Mouse (Mus musculus): ENCODE measurements at regions not wholly inside any gene's neighbourhood (a gene's known extent, or its start where the extent isn't known, plus 50 kb on each side); places are given as distances from the start of the nearest gene placed in this dataset.
A peak's percentile ranks its signal among the peaks of the same experiment; 100 is the strongest.

GRCm38 (mm10) chr13:28697796-28698678 lies 255.5 kb downstream of the Sox4 start:
- peak; percentile 31 for DNase-seq (ENCODE audit: low spot score)

- DNase-seq (ENCODE audit: low spot score): peak; percentile 14
These were observed 260.4 kb downstream of the Sox4 start for GRCm38 (mm10) chr13:28693078-28693477.

GRCm38 (mm10) chr13:28692587-28692986 lies 260.9 kb downstream of the Sox4 start:
- DNase-seq (ENCODE audit: low spot score): peak; percentile 12

GRCm38 (mm10) chr13:28690511-28691160 lies 262.9 kb downstream of the Sox4 start:
- peak; percentile 23 for DNase-seq (ENCODE audit: low spot score)

- peak; percentile 8 for DNase-seq (ENCODE audit: low spot score)
These were observed 265.7 kb downstream of the Sox4 start for GRCm38 (mm10) chr13:28687838-28688237.

GRCm38 (mm10) chr13:28684311-28684710 lies 269.2 kb downstream of the Sox4 start:
- no peak for DNase-seq (ENCODE audit: low spot score)

GRCm38 (mm10) chr13:28680266-28680665 lies 273.2 kb downstream of the Sox4 start:
- no peak for DNase-seq (ENCODE audit: low spot score)

GRCm38 (mm10) chr13:28673622-28674021 lies 279.9 kb downstream of the Sox4 start:
- no peak for DNase-seq (ENCODE audit: low spot score)

GRCm38 (mm10) chr13:28671543-28671942 lies 282.0 kb downstream of the Sox4 start:
- no peak for DNase-seq (ENCODE audit: low spot score)

GRCm38 (mm10) chr13:28669832-28670585 lies 283.5 kb downstream of the Sox4 start:
- no peak for DNase-seq (ENCODE audit: low spot score)

- no peak for DNase-seq (ENCODE audit: low spot score)
These were observed 286.7 kb downstream of the Sox4 start for GRCm38 (mm10) chr13:28666832-28667231.

GRCm38 (mm10) chr13:28665150-28665549 lies 288.4 kb downstream of the Sox4 start:
- DNase-seq (ENCODE audit: low spot score): no peak

- DNase-seq (ENCODE audit: low spot score): no peak
These were observed 288.8 kb downstream of the Sox4 start for GRCm38 (mm10) chr13:28664698-28665097.

GRCm38 (mm10) chr13:28663950-28664681 lies 289.4 kb downstream of the Sox4 start:
- no peak for DNase-seq (ENCODE audit: low spot score)

GRCm38 (mm10) chr13:28663459-28663858 lies 290.1 kb downstream of the Sox4 start:
- DNase-seq (ENCODE audit: low spot score): no peak

- DNase-seq (ENCODE audit: low spot score): no peak
These were observed 291.2 kb downstream of the Sox4 start for GRCm38 (mm10) chr13:28662316-28662752.

GRCm38 (mm10) chr13:28660151-28660550 lies 293.4 kb downstream of the Sox4 start:
- DNase-seq (ENCODE audit: low spot score): no peak

GRCm38 (mm10) chr13:28658652-28659051 lies 294.9 kb downstream of the Sox4 start:
- DNase-seq (ENCODE audit: low spot score): no peak

- no peak for DNase-seq (ENCODE audit: low spot score)
These were observed 298.6 kb downstream of the Sox4 start for GRCm38 (mm10) chr13:28654883-28655282.

- no peak for DNase-seq (ENCODE audit: low spot score)
These were observed 300.2 kb downstream of the Sox4 start for GRCm38 (mm10) chr13:28653362-28653761.

- no peak for DNase-seq (ENCODE audit: low spot score)
These were observed 301.7 kb downstream of the Sox4 start for GRCm38 (mm10) chr13:28651810-28652209.

GRCm38 (mm10) chr13:28645881-28646280 lies 307.6 kb downstream of the Sox4 start:
- DNase-seq (ENCODE audit: low spot score): no peak
